Mouse (Mus musculus) midbrain, embryonic 13.5 days (tissue): ENCODE data around the gene Slc22a4. TPM values are rescaled to one million over a fixed set of nuclear protein-coding genes. Genes with fewer than 3 reads are reported as not detected.
A peak's percentile ranks its signal among the peaks of the same experiment; 100 is the strongest.

Experiments
- ATAC-seq: fragments of 200-750 bp; cut with Nextera tagmentation; 2 replicates; pipeline ENCODE4 v1.8.0; 2017; ENCODE audit warnings: mild to moderate bottlenecking, moderate TSS enrichment, moderate library complexity
- H3K27ac ChIP-seq: fragments of 300-500 bp; sonication (generic); 2 replicates; pipeline ENCODE4 v1.5.1; 2015; ENCODE audit warnings: inconsistent platforms, mild to moderate bottlenecking, moderate library complexity
- H3K27me3 ChIP-seq: fragments of 300-500 bp; sonication (generic); 2 replicates; pipeline ENCODE4 v1.6.1; 2015; ENCODE audit warnings: mild to moderate bottlenecking, inconsistent platforms
- H3K36me3 ChIP-seq: fragments of 300-500 bp; sonication (generic); 2 replicates; pipeline ENCODE4 v1.6.1; 2015; ENCODE audit warnings: mild to moderate bottlenecking, inconsistent platforms
- H3K4me1 ChIP-seq: fragments of 300-500 bp; sonication (generic); replicated peaks from 2 replicates; pipeline ENCODE4 v1.6.1; 2015; ENCODE audit warnings: inconsistent platforms
- H3K4me2 ChIP-seq: fragments of 300-500 bp; sonication (generic); replicated peaks from 2 replicates; pipeline ENCODE4 v1.6.1; 2015; ENCODE audit warnings: moderate library complexity, mild to moderate bottlenecking, inconsistent platforms
- H3K4me3 ChIP-seq: fragments of 300-500 bp; sonication (generic); replicated peaks from 2 replicates; pipeline ENCODE4 v1.5.1; 2015; ENCODE audit warnings: mild to moderate bottlenecking, inconsistent platforms
- H3K9ac ChIP-seq: fragments of 300-500 bp; sonication (generic); replicated peaks from 2 replicates; pipeline ENCODE4 v1.6.1; 2015; ENCODE audit warnings: mild to moderate bottlenecking, inconsistent platforms
- H3K9me3 ChIP-seq: fragments of 300-500 bp; sonication (generic); 2 replicates; pipeline ENCODE4 v1.6.1; 2016; ENCODE audit warnings: mild to moderate bottlenecking, inconsistent platforms
- WGBS: fragments of 180-500 bp; shearing (Covaris S2); methylation state at CpG from one replicate; pipeline ENCODE4 v1.1.7; 2015; 5-methylcytosine and 5-hydroxymethylcytosine counted together
- polyA plus RNA-seq: library from polyadenylated mRNA; unstranded; fragments of >200 nt; fragmentation: Nextera tagmentation; extraction: Ambion mirVana; gene quantifications from 2 replicates; pipeline ENCODE4 v1.2.1, GENCODE M21; 2015

Gene Slc22a4
- polyA plus RNA-seq: 1.0 and 1.3 TPM in 2 replicates

DNA sequence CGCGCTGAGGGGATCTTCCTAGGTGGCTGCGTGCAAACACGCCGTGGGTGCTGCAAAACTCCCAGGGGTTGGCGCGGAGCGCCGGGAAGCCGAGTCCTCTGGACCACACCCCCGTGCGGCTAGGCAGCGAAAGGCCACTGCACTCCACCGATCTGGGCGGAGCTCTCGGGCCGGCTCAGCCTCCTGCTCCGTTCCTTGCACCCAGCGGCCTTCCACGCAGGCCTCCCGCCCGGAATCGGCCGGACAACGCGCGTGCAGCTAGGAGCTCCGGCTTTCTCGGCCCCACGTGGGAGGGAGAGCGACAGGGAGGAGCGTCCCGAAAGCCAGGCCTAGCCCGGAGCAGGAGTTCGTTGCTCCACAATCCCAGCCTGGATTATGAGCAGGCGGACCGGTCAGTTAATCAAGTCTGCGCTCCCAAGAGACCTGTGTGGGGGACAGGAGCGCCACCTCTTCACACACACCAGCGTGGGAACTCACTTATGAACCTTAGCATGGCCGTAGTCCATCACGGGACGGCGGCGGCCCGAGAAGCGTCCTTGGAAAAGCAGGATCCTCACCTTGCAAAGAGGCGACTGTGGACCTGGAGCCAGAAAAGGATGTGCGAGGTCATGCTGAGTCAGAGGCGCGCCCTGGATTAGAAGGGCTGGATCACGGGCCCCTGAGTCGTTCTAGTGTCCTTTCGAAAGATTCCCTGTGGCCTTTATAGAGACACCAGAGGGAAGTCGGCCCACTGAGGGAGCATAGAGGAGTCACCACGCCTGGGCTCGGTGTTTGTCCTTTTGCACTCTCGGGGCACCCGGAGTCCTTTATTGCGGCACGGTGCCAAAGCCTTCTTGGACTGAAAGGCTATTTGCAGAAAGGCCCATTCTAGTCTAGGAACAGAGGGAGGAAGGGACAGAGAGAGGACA, at the start of gene Slc22a4:
TSS of gene Slc22a4 (minus strand) at position 47 of the 908 bp plus-strand sequence.
- H3K4me2 ChIP-seq: peak within 1 kb of the TSS; percentile 98
- ATAC-seq: peak; percentile 89
- H3K4me3 ChIP-seq: peak within 1 kb of the TSS; percentile 58
- H3K4me1 ChIP-seq: peaks cover 16% of the 10 kb centered on the region
- peaks cover 43% of the 10 kb centered on the region for H3K27me3 ChIP-seq
- no peaks in the 10 kb centered on the region for H3K9me3 ChIP-seq
- no peak within 1 kb of the TSS for H3K27ac ChIP-seq
- WGBS: 1% methylated on average over 61 of the region's 61 CpGs
- peak within 1 kb of the TSS; percentile 75 for H3K9ac ChIP-seq
- H3K36me3 ChIP-seq: no peaks in the 10 kb centered on the region

- Histone ChIP-seq H3K9ac (no peak overlapping the region), H3K4me1 (no peaks in the 10 kb centered on the region), H3K4me2 (no peak overlapping the region), H3K9me3 (no peaks in the 10 kb centered on the region), H3K36me3 (no peaks in the 10 kb centered on the region), H3K27ac (no peak overlapping the region), H3K4me3 (no peak overlapping the region), H3K27me3 (no peaks in the 10 kb centered on the region)
- 93% methylated on average over 1 of the region's 1 CpGs for WGBS
- no peak for ATAC-seq
Measured at GRCm38 (mm10) chr11:54076101-54076500, 48.2 kb upstream of the Slc22a4 start.

- no peaks in the 10 kb centered on the region for H3K9me3 ChIP-seq
- no peak overlapping the region for H3K27ac ChIP-seq
- 72% methylated on average over 6 of the region's 6 CpGs for WGBS
- no peak overlapping the region for H3K4me2 ChIP-seq
- ATAC-seq: no peak
- no peak overlapping the region for H3K4me3 ChIP-seq
- H3K27me3 ChIP-seq: no peaks in the 10 kb centered on the region
- H3K4me1 ChIP-seq: no peaks in the 10 kb centered on the region
- no peak overlapping the region for H3K9ac ChIP-seq
- no peaks in the 10 kb centered on the region for H3K36me3 ChIP-seq
Measured at GRCm38 (mm10) chr11:54075353-54075752, 47.5 kb upstream of the Slc22a4 start.

DNA sequence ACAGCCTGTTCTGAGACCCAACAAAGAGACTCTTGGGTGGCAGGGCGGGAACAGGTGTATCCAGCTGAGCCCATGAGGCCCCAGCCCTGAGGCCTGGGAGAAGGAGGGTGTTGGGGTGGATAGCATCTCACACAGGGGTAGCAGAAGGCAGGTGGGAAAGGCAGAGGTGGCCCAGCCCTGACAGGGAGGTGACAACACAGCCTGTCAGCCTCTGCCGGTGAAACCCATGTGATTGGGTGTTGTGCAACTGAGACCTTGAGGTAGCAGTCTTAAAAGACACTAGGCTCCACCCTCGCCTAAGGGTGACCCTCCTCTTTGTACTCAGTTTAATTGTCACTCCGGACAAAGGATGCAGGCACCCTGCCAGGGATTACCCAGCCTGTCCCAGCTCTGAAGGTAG, 45.4 kb upstream of the Slc22a4 start:
- no peak overlapping the region for H3K4me3 ChIP-seq
- no peak for ATAC-seq
- H3K27ac ChIP-seq: no peak overlapping the region
- H3K4me1 ChIP-seq: peaks cover 5% of the 10 kb centered on the region
- WGBS: 34% methylated on average over 4 of the region's 4 CpGs
- no peaks in the 10 kb centered on the region for H3K9me3 ChIP-seq
- H3K27me3 ChIP-seq: peaks cover 5% of the 10 kb centered on the region
- no peak overlapping the region for H3K9ac ChIP-seq
- no peak overlapping the region for H3K4me2 ChIP-seq
- H3K36me3 ChIP-seq: no peaks in the 10 kb centered on the region

DNA sequence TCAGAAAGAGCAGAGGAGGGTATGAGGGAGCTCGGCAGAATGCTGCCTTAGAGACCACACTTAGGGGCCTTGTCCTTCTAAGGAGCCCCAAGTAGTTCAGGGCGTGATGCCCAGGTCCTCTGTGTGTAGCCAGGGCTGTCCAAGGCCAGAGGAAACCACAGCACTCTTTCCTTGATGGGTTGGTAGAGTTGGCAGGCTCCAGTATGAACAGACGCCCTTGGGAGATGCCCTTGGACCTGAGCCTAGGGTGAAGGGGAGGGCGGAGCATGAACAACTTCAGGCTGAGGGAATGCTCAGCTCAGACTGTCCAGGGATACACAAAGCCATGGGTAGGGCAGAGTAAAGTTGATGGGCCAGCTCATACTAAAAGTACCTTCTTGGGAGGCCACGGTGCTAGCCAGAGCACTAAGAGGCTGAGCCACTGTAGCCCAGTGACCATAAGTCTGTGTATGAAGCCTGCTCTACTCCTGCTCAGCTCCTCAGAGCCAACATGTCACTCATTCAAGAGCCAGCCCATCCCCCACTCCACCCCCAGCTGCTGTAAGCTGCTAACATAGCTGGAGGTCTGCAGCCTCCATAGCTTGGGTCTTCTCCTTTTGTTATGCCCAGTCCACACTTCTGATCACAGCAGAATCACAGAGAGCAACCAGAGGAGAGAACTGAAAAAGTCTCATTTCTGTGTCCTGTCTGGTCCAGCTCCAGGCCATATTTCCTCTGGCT, 44.0 kb upstream of the Slc22a4 start:
- Histone ChIP-seq H3K4me2 (no peak overlapping the region), H3K27ac (no peak overlapping the region), H3K4me3 (no peak overlapping the region), H3K9me3 (no peaks in the 10 kb centered on the region), H3K4me1 (peaks cover 19% of the 10 kb centered on the region), H3K9ac (no peak overlapping the region), H3K36me3 (no peaks in the 10 kb centered on the region), H3K27me3 (peaks cover 9% of the 10 kb centered on the region)
- ATAC-seq: no peak
- 89% methylated on average over 5 of the region's 5 CpGs for WGBS

- peak; percentile 59 for ATAC-seq
- no peak within 1 kb of the TSS; the same call in 1 of the 2 replicates for H3K27ac ChIP-seq
- peak within 1 kb of the TSS; percentile 75 for H3K9ac ChIP-seq
- H3K36me3 ChIP-seq: no peaks in the 10 kb centered on the region
- peaks cover 22% of the 10 kb centered on the region for H3K4me1 ChIP-seq
- WGBS: 2% methylated on average over 40 of the region's 61 CpGs
- peak within 1 kb of the TSS; percentile 58 for H3K4me3 ChIP-seq
- peaks cover 9% of the 10 kb centered on the region for H3K27me3 ChIP-seq
- peak within 1 kb of the TSS; percentile 94 for H3K4me2 ChIP-seq
- no peaks in the 10 kb centered on the region for H3K9me3 ChIP-seq
Measured at GRCm38 (mm10) chr11:54068520-54069371, 40.9 kb upstream of the Slc22a4 start, which contains the start of gene Pdlim4. TSS of gene Pdlim4 (minus strand) at chr11:54069014.

DNA sequence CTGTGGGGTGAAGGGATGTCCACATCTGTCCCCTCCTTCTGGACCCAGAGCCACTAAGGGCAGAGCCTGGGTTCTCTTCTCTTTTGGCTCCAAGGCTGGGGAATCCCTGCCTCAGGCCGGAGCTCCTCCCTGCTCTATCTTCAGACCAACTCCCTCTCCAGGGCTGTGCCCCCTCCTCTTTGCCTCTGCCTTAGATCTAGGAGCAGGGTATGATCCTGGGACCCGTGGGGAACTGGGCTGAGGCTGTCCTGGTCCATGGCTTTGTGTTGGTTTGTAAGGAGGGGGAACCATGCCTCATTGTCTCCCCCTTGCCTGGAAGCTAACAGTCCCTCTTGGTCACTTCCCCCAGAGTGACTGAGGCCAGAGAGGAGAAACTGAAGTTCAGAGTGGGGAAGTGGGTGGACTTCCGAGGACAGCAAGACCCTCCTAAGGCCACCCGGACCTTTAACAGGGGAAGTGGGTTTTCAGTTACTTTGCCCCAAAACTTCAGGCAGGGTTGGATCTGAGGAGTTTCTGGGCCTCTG, 40.2 kb upstream of the Slc22a4 start:
- H3K4me3 ChIP-seq: peak overlapping the region; percentile 58
- WGBS: 30% methylated on average over 4 of the region's 4 CpGs
- no peak overlapping the region for H3K27ac ChIP-seq
- H3K4me2 ChIP-seq: peak overlapping the region; percentile 94
- H3K4me1 ChIP-seq: peaks cover 22% of the 10 kb centered on the region
- no peaks in the 10 kb centered on the region for H3K9me3 ChIP-seq
- peak overlapping the region; percentile 75 for H3K9ac ChIP-seq
- peak; percentile 43; the same call in 1 of the 2 replicates for ATAC-seq
- peaks cover 9% of the 10 kb centered on the region for H3K27me3 ChIP-seq
- H3K36me3 ChIP-seq: no peaks in the 10 kb centered on the region

DNA sequence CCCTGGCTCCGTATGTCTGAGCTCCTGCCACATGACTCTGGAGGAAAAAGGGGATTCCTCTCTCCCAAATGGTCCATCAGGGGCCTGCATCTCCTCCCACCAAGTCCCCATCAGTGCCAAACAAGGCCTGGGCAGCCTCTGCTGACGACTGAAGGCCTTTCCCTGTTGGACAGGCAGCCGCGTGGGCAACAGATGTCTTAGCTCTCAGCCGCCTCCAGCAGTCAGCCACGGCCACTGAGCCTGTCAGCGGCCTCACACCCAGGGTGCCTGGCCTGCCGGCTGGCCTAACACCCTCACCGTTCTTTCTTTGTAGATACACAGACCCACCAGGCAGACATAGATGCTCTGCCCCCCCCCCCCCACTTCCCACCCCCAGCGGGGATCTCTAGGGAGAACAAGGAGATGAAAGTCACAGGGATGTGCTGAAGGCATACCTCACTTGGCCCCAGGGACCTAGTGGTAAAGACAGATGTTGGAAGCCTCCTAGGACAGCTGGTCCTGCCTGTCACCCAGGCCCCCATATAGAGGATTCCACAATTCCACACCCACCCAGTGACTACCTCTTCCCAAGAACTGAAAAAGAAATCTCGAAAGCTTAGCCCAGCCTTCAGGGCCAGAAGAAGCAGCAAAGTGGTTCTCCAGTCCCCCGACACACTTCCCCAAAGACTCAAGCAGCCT, 39.6 kb upstream of the Slc22a4 start:
- H3K4me1 ChIP-seq: peaks cover 25% of the 10 kb centered on the region
- ATAC-seq: 0 out of 2 replicates have a peak, but pooled peaks have one; percentile 10
- peak overlapping the region; percentile 94 for H3K4me2 ChIP-seq
- no peaks in the 10 kb centered on the region for H3K9me3 ChIP-seq
- no peaks in the 10 kb centered on the region for H3K36me3 ChIP-seq
- peak overlapping the region; percentile 75 for H3K9ac ChIP-seq
- peak overlapping the region; percentile 58 for H3K4me3 ChIP-seq
- WGBS: 27% methylated on average over 12 of the region's 12 CpGs
- peaks cover 9% of the 10 kb centered on the region for H3K27me3 ChIP-seq
- no peak overlapping the region for H3K27ac ChIP-seq

DNA sequence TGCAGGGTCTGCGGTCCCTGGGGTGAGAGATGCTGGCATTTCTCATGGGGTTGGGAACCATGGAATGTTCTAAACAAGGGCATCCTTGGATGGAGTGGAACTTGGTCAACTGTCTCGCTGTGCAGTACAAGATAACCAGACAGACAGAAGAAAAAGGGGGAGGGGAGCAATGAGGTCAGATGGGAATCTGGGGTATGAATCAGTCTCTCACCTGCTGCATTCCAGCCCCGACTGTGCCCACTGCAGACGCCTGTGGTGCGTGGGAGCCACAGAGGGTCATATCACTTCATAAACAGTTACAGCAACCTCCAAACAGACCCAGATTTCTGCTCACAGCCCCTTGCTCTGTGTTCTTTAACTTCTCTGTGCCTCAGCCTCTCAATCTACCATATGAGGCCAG, 38.5 kb upstream of the Slc22a4 start:
- H3K4me1 ChIP-seq: peaks cover 28% of the 10 kb centered on the region
- H3K36me3 ChIP-seq: no peaks in the 10 kb centered on the region
- H3K4me3 ChIP-seq: no peak overlapping the region
- WGBS: 92% methylated on average over 5 of the region's 5 CpGs
- H3K27ac ChIP-seq: no peak overlapping the region
- H3K4me2 ChIP-seq: no peak overlapping the region
- ATAC-seq: no peak
- H3K9ac ChIP-seq: no peak overlapping the region
- H3K27me3 ChIP-seq: peaks cover 9% of the 10 kb centered on the region
- no peaks in the 10 kb centered on the region for H3K9me3 ChIP-seq

GRCm38 (mm10) chr11:54065915-54066178, 38.0 kb upstream of the Slc22a4 start:
- H3K9ac ChIP-seq: no peak overlapping the region
- WGBS: 93% methylated on average over 4 of the region's 4 CpGs
- no peak for ATAC-seq

More at GRCm38 (mm10) chr11:54065915-54066178, 38.0 kb upstream of the Slc22a4 start:
- H3K36me3 ChIP-seq: no peaks in the 10 kb centered on the region
- peaks cover 28% of the 10 kb centered on the region for H3K4me1 ChIP-seq
- no peak overlapping the region for H3K4me3 ChIP-seq
- H3K27me3 ChIP-seq: peaks cover 9% of the 10 kb centered on the region
- no peaks in the 10 kb centered on the region for H3K9me3 ChIP-seq
- no peak overlapping the region for H3K27ac ChIP-seq
- H3K4me2 ChIP-seq: no peak overlapping the region
